Mouse (Mus musculus) adrenal gland, postnatal 14 days (tissue): ENCODE results near the gene Gars. TPM values are rescaled to one million over a fixed set of nuclear protein-coding genes. Genes with fewer than 3 reads are reported as not detected.
A peak's percentile ranks its signal among the peaks of the same experiment; 100 is the strongest.

ENCODE experiments used
- DNase-seq: peaks from one replicate; pipeline ENCODE4 v3.0.0; 2021; ENCODE audit warnings: mixed read lengths
- long read RNA-seq, 2 experiments: library from polyadenylated mRNA; stranded (forward); transcript quantifications; one replicate each; pipeline ENCODE4 v2.0.0; 2021
- total RNA-seq: library from RNA; stranded (reverse); gene quantifications from 2 replicates; pipeline ENCODE4 v1.2.3, GENCODE M21; 2021

The Gars gene
- total RNA-seq: 102 and 118 TPM in 2 replicates
- long read RNA-seq, experiment 1, transcript Gars-201 (17 exons, 2,380 nt): major isoform, 127 of 141 reads
- long read RNA-seq, experiment 1, partial matches to known transcripts: 12 of 141 reads
- long read RNA-seq, experiment 1, other reads (novel, unspliced or antisense): 2 of 141 reads
- long read RNA-seq, experiment 2, transcript Gars-201 (17 exons, 2,380 nt): major isoform, 70 of 96 reads
- long read RNA-seq, experiment 2, partial matches to known transcripts: 21 of 96 reads
- long read RNA-seq, experiment 2, other reads (novel, unspliced or antisense): 5 of 96 reads

- peak; percentile 92 for DNase-seq
These were observed at the start of gene Gars for GRCm38 (mm10) chr6:55037799-55038670. Gars (plus strand) TSS chr6:55038007.

- no peak for DNase-seq
These were observed 49.7 kb upstream of the Gars start for GRCm38 (mm10) chr6:54988141-54988540.

- DNase-seq: no peak
These were observed 46.6 kb upstream of the Gars start for GRCm38 (mm10) chr6:54991189-54991588.

GRCm38 (mm10) chr6:54992141-54992540, 45.7 kb upstream of the Gars start:
- DNase-seq: no peak

- DNase-seq: peak; percentile 97
These were observed 45.0 kb upstream of the Gars start, which contains the start of gene Ggct for GRCm38 (mm10) chr6:54992734-54993260. Ggct (minus strand) TSS chr6:54992950.

GRCm38 (mm10) chr6:54996361-54996760, 41.4 kb upstream of the Gars start:
- DNase-seq: no peak

GRCm38 (mm10) chr6:54997726-54998125, 40.1 kb upstream of the Gars start:
- no peak for DNase-seq

- no peak for DNase-seq
These were observed 36.5 kb upstream of the Gars start for GRCm38 (mm10) chr6:55001320-55001719.

GRCm38 (mm10) chr6:55002438-55002837, 35.4 kb upstream of the Gars start:
- DNase-seq: no peak

- no peak for DNase-seq
These were observed 34.2 kb upstream of the Gars start for GRCm38 (mm10) chr6:55003559-55003958.

GRCm38 (mm10) chr6:55008401-55008800, 29.4 kb upstream of the Gars start:
- DNase-seq: peak; percentile 12

- DNase-seq: no peak
These were observed 28.2 kb upstream of the Gars start for GRCm38 (mm10) chr6:55009391-55010230.

GRCm38 (mm10) chr6:55010330-55011091, 27.3 kb upstream of the Gars start:
- no peak for DNase-seq

GRCm38 (mm10) chr6:55012516-55012915, 25.3 kb upstream of the Gars start:
- no peak for DNase-seq

GRCm38 (mm10) chr6:55014184-55014583, 23.6 kb upstream of the Gars start:
- DNase-seq: no peak

GRCm38 (mm10) chr6:55016236-55016635, 21.6 kb upstream of the Gars start:
- DNase-seq: peak; percentile 71

- DNase-seq: peak; percentile 77
These were observed 20.9 kb upstream of the Gars start for GRCm38 (mm10) chr6:55016710-55017583.

- no peak for DNase-seq
These were observed 19.4 kb upstream of the Gars start for GRCm38 (mm10) chr6:55018417-55018816.

- no peak for DNase-seq
These were observed 16.0 kb upstream of the Gars start for GRCm38 (mm10) chr6:55021806-55022205.

- no peak for DNase-seq
These were observed 10.2 kb upstream of the Gars start for GRCm38 (mm10) chr6:55027642-55028041.
